Mouse (Mus musculus): ENCODE data around the gene Gm21915.

The Gm21915 gene

DNA sequence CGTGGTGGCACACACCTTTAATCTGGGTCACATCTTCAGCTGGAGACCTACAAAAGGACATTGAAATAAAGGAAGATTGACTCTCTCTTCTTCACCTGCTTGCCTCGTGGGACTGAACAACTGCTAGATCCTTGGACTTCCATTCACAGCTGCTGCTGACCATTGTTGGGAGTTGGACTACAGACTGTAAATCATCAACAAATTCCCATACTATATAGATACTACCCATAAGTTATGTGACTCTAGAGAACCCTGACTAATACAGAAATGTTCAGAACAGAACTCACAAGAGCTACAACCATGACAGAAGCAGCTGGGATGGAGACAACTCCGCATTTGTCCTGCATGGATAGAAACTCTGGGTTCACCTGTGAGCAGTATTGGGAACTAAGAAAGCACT is at the start of gene Gm21915:
Gene Gm21915, plus strand, starts transcription at position 301 of the 400 bp plus-strand sequence.
- DNase-seq: no peak

- DNase-seq: no peak
These were observed 48.1 kb upstream of the Gm21915 start for GRCm38 (mm10) chr9:40622265-40622664.

DNA sequence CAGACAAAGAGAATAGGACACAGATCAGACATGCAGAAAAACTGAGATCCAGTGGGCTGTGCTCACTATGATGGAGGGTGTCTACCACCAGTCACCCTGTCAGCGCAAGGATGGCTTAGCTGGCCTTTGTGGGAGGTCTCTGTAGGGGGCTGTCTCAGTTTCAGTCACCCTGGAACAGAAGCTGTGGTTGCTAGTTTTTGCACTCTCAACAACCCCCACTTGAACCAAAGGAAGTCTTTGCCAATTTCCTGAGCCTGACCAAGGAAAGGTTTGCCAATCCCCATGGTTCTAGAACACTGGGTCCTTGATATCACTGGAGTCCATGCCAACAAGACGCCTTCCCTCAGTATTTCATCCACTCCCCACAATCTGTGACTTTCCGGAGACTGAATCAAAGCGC is 47.6 kb upstream of the Gm21915 start:
- no peak for DNase-seq

GRCm38 (mm10) chr9:40625341-40625740 is 45.1 kb upstream of the Gm21915 start:
- DNase-seq: no peak

DNA sequence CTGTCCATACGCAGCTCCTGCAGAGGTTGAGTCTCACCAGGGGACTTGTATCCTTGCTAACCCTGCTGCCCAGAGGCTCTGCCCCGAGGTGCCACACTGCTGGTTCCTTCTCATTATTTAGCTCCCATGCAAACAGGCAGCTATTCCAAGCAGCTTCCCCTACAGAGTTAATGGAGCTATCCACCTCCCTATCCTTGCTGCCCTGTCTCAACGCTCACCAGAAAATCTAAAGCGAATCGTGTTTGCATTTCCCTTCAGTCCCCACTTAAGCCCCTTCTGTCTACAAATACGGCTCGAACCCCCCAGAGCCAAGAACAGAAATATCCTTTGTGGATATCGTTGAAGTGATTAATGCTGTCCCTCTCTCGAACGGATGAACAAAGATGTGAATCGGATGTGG is 43.8 kb upstream of the Gm21915 start:
- no peak for DNase-seq

DNA sequence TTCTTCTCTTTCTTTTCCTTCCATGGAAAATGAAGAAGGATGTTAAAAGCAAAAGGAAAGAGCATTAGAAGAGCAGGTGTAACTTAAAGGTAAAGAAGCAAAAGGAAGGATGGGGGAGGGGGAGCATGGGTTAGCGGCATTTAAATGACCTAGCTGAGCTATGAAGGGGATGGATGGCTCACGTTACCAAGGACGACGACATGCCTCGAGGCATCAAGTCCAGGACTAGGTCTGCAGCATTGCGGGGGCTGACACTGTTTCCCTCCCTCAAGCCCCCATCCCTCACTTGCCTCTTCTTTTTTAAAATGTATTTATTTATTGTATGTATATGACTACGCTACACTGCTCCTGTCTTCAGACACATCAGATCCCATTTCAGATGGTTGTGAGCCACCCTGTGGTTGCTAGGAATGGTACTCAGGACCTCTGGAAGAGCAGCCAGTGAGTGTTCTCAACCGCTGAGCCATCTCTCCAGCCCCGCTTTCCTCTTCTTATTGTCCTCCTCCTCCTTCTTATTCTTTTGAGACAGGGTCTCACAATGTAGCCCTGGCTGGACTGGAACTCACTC is 43.2 kb upstream of the Gm21915 start:
- DNase-seq: no peak

- DNase-seq: peak; percentile 81
These were observed 42.0 kb upstream of the Gm21915 start for GRCm38 (mm10) chr9:40628130-40629069.

- DNase-seq: no peak
These were observed 41.0 kb upstream of the Gm21915 start for GRCm38 (mm10) chr9:40629441-40629840.

GRCm38 (mm10) chr9:40631101-40631500 is 39.3 kb upstream of the Gm21915 start:
- DNase-seq: no peak

DNA sequence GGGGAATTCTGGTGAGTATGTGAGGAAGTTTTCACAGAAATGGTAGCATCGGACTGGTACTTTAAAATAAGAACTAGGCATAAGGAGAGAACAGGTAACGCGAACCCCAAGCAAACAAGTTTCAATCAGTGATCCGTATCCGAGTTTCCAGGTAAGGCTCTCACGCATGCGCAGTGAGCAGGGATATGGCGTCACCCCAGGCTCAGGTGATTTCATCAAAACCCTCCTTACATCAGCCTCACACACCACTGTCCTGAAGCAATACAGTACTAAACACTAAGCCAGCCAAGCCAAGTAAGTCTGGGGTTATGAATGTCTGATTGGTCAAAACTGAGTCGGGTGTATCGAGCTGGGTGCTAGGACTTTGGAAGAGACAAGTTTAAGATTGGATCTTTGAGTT is 38.9 kb upstream of the Gm21915 start:
- no peak for DNase-seq

- peak; percentile 70 for DNase-seq
These were observed 34.4 kb upstream of the Gm21915 start for GRCm38 (mm10) chr9:40636054-40636453.

- DNase-seq: peak; percentile 35
These were observed 32.6 kb upstream of the Gm21915 start for GRCm38 (mm10) chr9:40637705-40638393.

DNA sequence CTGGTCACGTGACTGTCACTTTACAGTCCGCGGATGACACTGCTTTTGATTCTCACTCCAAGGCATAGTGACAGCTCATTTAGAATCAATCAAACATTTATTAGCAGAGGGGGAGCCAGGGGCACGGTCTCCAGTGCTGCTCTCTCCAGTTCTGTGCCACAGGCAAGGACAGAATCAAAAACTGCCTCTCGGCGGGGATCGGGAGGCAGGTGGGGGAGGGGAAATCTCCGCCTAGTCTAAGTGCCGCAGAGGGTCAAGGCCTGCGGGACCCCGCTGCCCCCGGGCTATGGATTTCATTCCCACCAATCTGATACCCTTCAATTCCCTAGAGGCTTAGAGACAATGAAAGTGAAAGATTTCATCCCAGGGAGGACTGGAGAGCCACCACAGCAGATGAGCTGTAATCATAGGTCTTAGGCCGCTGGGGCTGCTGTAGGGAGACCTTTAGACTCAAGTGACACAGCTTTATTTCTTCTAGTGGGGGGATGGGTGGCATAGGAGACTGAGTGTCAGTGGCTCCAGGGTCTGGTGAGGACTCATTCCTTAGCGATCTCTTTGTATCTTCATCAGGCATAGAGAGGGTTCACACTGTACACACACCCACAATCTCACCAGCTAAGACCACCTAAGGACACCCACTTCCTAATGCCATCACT is 31.9 kb upstream of the Gm21915 start:
- peak; percentile 70 for DNase-seq

DNA sequence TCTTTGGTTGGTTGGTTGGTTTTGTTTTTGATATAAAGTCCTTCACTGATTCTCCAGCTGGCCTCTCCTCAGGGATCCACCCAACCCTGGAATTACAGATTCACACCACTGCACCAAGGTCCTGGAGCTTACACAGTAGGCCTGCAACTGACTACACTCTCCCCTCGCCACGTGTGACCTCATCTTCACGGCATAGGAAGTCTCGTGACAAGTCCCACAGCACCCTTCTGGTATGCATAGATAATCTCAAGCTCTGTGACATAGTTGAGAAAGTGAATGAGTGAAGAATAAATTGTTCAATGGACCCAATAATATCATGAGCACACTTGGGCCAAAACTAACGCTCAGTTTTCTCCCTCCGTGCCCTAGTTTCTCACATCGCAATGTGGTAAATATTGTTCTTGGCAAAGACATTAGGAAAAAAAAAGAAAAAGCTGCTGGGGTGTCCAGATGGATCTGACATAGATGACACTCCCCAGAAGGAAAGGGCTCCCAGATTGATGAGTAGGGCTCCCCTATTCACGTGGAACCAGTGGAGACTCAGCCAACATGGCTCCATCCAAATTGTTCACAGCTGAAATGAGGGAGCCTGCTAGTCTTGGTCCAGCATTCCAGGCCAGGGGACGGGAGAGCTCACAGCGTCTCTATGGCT is 30.8 kb upstream of the Gm21915 start:
- DNase-seq: peak; percentile 68

DNA sequence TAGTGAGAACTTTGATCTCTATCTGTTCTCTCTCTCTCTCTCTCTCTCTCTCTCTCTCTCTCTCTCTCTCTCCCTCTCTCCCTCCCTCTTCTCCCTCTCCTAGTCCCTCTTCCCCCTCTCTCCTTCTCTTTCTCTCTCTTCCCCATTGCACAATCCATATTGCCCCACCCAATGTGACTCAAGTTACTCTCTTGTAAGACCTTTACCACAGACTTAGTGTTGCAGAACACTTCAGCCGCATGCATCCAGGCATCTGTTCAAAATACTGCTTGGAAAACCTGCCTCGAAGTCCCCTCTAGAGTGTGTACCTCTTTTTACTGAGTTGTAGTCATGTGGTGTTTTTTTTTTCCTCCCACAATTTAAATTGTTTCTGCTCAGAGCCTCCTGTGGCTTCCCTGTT is 29.1 kb upstream of the Gm21915 start:
- DNase-seq: no peak

GRCm38 (mm10) chr9:40642470-40643220 is 27.8 kb upstream of the Gm21915 start:
- DNase-seq: no peak

DNA sequence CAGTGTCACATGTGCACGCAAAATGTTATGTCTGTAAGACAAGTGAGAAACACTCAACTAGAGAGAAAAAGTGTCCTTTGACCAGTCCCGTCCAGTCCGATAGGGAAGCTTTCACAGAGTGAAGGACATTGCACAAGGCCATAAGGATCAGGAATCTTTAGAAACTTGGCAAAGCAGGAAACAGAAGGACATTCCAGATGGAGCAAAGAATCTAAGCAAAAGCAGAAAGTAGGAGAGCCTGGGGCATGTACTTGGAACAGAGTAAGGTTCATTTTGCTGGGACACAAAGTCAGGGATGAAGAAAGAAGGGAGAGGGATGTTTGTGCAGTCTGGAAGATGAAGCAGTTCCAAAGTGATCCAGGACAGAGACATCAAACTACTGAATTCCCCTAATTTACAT is 21.0 kb upstream of the Gm21915 start:
- peak; percentile 33 for DNase-seq

GRCm38 (mm10) chr9:40649983-40650382 is 20.4 kb upstream of the Gm21915 start:
- no peak for DNase-seq

DNA sequence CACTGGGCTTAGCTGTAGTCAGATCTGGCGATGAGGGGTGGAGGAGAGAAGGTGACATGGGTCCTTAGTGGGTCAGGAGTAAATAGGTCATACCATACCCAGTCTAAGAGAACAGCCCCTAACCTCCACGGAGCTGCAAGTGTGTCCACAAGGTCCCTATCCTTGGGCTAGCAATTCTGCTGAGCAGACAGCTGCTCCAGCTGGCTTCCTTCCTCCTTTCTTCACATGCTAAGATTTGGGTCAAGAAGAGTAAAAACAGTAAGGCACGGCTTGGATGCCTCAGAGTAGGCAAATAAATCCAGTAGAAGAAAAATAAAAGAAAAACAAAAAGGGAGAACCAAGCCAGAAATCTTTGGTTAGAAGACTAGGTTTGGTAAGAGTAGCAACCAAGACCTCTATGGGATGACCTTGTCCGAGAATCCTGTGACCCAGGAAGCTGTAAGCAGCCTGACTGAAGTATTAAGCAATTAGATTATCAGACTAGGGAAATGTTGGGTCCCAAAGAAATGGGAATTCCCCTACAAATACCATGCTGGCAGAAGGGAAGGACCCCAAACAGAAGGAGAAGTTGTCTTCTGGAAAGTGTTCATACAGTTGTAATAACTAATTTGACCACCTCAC is 19.1 kb upstream of the Gm21915 start:
- DNase-seq: no peak

DNA sequence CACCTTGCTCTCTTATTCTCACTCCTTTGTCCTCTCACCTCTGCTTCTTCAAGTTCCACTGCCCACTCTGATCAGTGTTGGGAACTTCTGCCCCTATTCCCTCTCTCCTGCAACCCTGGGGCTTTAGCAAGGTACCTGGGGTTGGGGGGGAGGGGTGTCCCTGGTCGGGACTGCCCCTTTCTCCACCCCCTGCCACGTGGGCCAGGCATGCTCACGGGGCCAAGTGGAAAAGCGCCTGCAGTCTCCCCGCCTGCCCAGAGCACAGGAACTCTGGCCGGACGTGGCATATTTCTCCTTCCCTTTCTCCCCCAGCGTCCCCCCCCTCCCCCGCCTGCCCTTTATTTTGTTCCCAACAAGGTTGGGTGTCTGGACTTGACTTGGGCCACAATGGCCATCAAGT is 17.7 kb upstream of the Gm21915 start:
- DNase-seq: no peak

DNA sequence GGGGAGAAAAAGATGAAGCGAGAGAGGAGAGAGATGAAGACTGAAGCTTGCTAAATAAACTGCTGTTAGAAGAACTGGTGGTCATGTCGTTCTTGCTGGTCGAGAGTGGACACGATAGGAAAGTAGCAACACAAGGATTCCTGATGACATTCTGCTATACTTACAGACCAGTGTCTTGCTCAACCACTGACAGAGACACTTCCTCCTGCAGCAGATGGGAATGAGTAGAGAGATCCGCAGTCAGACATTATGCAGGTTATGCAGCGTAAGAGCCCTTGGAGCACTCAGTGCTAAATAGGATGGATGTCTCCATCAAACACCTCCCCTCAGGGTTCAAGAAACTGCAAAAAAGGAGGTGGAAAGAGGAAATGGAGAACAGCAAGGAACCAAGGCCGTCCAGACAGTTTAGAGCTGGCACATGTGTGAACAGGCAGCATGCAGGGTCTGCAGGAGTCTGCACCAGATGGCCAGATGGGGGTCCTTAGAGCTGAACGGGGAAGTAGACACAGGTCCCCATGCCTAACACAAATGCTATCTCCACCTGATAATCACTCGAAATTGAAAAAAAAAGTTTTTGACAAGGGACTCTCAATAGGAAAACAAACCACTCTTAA is 4.1 kb upstream of the Gm21915 start:
- no peak for DNase-seq

Data from cerebellum, adult 9-11 months (tissue).